Mouse (Mus musculus) stomach, postnatal 0 days (tissue): ENCODE data around the gene Eprs. TPM values are rescaled to one million over a fixed set of nuclear protein-coding genes. Genes with fewer than 3 reads are reported as not detected.

Source experiments
- ATAC-seq: fragments of 200-750 bp; cut with Nextera tagmentation; 2 replicates; pipeline ENCODE4 v1.8.0; 2017; ENCODE audit not compliant: low FRiP score, low TSS enrichment
- DNase-seq: peaks from one replicate; pipeline ENCODE4 v3.0.0-alpha.2; 2016; ENCODE audit warnings: low spot score
- H3K27ac ChIP-seq: fragments of 300-500 bp; sonication (generic); replicated peaks from 2 replicates; pipeline ENCODE4 v1.5.1; 2014; ENCODE audit warnings: mild to moderate bottlenecking, control low read depth
- H3K27me3 ChIP-seq: fragments of 300-500 bp; sonication (generic); 2 replicates; pipeline ENCODE4 v1.6.1; 2014; ENCODE audit warnings: low read length; ENCODE audit not compliant: control insufficient read depth, insufficient read depth
- H3K36me3 ChIP-seq: fragments of 300-500 bp; sonication (generic); 2 replicates; pipeline ENCODE4 v1.6.1; 2014; ENCODE audit warnings: low read length, mixed read lengths; ENCODE audit not compliant: control insufficient read depth, insufficient read depth
- H3K4me1 ChIP-seq: fragments of 300-500 bp; sonication (generic); replicated peaks from 2 replicates; pipeline ENCODE4 v1.6.1; 2014; ENCODE audit warnings: antibody characterized with exemption; ENCODE audit not compliant: control insufficient read depth, insufficient read depth
- H3K4me2 ChIP-seq: fragments of 300-500 bp; sonication (generic); replicated peaks from 2 replicates; pipeline ENCODE4 v1.6.1; 2014; ENCODE audit warnings: low read depth, mild to moderate bottlenecking, control low read depth, moderate library complexity
- H3K4me3 ChIP-seq: fragments of 300-500 bp; sonication (generic); 2 replicates; pipeline ENCODE4 v1.5.1; 2014; ENCODE audit warnings: low read depth, low read length, control low read depth
- H3K9ac ChIP-seq: fragments of 300-500 bp; sonication (generic); 2 replicates; pipeline ENCODE4 v1.6.1; 2014; ENCODE audit warnings: mild to moderate bottlenecking, low read length, control low read depth, mixed read lengths
- H3K9me3 ChIP-seq: fragments of 300-500 bp; sonication (generic); 2 replicates; pipeline ENCODE4 v1.6.1; 2016; ENCODE audit warnings: low read length; ENCODE audit not compliant: control insufficient read depth
- CTCF ChIP-seq: IDR thresholded peaks from 2 replicates; pipeline ENCODE4 v1.5.1; 2016; ENCODE audit warnings: antibody characterized with exemption, low read depth, mild to moderate bottlenecking, moderate library complexity
- EP300 ChIP-seq: optimal IDR thresholded peaks from 2 replicates; pipeline ENCODE3; 2016; ENCODE audit warnings: antibody characterized with exemption
- WGBS: fragments of 180-500 bp; shearing (Covaris S2); extraction: QIAGEN DNeasy Blood & Tissue Kit; methylation state at CpG from one replicate; pipeline ENCODE4 v1.1.7; 2014; 5-methylcytosine and 5-hydroxymethylcytosine counted together
- polyA plus RNA-seq: library from polyadenylated mRNA; unstranded; fragments of >200 nt; fragmentation: Nextera tagmentation; extraction: Ambion mirVana; gene quantifications from 2 replicates; pipeline ENCODE4 v1.2.1, GENCODE M21; 2015

Eprs gene
- polyA plus RNA-seq, 1 experiment from 2014 or later = 68.5 TPM

DNA sequence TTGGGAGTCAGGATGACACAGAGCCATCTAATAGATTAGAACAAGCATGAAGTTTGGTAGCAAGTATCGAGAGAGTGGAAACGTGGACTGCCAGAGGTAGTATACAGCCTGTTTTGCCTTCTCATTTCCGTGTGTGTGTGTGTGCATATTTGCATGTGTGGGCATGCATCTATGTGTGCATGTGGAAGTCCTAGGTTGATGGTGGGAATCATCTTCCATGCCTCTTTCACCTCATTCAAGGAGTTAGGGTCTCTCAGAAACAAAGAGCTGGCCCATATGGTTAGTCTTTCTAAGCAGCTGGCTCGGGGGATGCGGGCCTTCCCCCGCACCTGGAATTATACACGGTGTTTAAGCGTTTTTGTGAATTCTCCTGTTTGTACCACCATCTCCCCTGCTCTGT lies 33.0 kb upstream of the Eprs start:
- Histone ChIP-seq H3K36me3 (no peaks in the 10 kb centered on the region; the same call in none of the 2 replicates), H3K4me1 (no peaks in the 10 kb centered on the region), H3K9me3 (no peaks in the 10 kb centered on the region), H3K4me2 (no peak overlapping the region), H3K4me3 (no peak overlapping the region), H3K27ac (no peak overlapping the region), H3K9ac (no peak overlapping the region), H3K27me3 (no peaks in the 10 kb centered on the region)
- WGBS = 88% methylated on average over 8 of the region's 8 CpGs
- DNase-seq (no peak), ATAC-seq (no peak)
- TF ChIP-seq EP300 (no peak), CTCF (no peak)

DNA sequence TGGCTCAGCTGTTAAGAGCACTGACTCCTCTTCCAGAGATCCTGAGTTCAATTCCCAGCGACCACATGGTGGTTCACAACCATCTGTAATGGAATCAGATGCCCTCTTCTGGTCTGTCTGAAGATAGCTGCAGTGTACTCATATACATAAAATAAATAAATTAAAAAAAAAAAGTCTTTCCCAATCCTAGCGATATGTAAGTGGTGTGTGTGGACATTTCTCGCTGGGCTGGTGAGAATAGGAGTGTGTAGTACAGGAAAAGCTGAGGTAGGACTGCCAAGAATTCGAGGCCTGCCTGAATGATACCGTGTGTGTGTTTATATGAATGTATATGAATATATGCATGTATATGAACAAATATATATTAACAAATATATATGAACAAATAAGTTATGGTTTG lies 31.5 kb upstream of the Eprs start:
- WGBS = 35% methylated on average over 5 of the region's 5 CpGs
- DNase-seq = no peak
- Histone ChIP-seq H3K27me3 (no peaks in the 10 kb centered on the region), H3K9ac (no peak overlapping the region), H3K4me1 (no peaks in the 10 kb centered on the region), H3K27ac (no peak overlapping the region; the same call in 1 of the 2 replicates), H3K4me2 (peak overlapping the region; percentile 67), H3K36me3 (no peaks in the 10 kb centered on the region), H3K9me3 (no peaks in the 10 kb centered on the region), H3K4me3 (peak overlapping the region; percentile 62; the same call in 1 of the 2 replicates)
- TF ChIP-seq CTCF (peak; percentile 24), EP300 (no peak)
- ATAC-seq = no peak

GRCm38 (mm10) chr1:185331983-185332430 lies 30.8 kb upstream of the Eprs start, which contains the start of gene Bpnt1:
Gene Bpnt1, plus strand, starts transcription at chr1:185332149.
- peak; percentile 85 for ATAC-seq
- TF ChIP-seq EP300 = no peak
- no peak for TF ChIP-seq CTCF
- WGBS = under 1% methylated on average over 32 of the region's 32 CpGs

GRCm38 (mm10) chr1:185333651-185334050 lies 29.2 kb upstream of the Eprs start:
- Histone ChIP-seq H3K4me2 (no peak overlapping the region), H3K27ac (no peak overlapping the region), H3K4me3 (no peak overlapping the region), H3K9ac (no peak overlapping the region), H3K27me3 (no peaks in the 10 kb centered on the region), H3K36me3 (no peaks in the 10 kb centered on the region), H3K4me1 (no peaks in the 10 kb centered on the region), H3K9me3 (no peaks in the 10 kb centered on the region)
- ATAC-seq (no peak), DNase-seq (no peak)
- no peak for TF ChIP-seq EP300
- no peak for TF ChIP-seq CTCF
- WGBS = 68% methylated on average over 5 of the region's 5 CpGs

More at GRCm38 (mm10) chr1:185331983-185332430, 30.8 kb upstream of the Eprs start, which contains the start of gene Bpnt1:
- Histone ChIP-seq H3K4me1 (no peaks in the 10 kb centered on the region), H3K9ac (peak within 1 kb of the TSS; percentile 72), H3K4me2 (peak within 1 kb of the TSS; percentile 67), H3K27me3 (no peaks in the 10 kb centered on the region), H3K9me3 (no peaks in the 10 kb centered on the region), H3K4me3 (peak within 1 kb of the TSS; percentile 62), H3K27ac (peak within 1 kb of the TSS; percentile 82), H3K36me3 (no peaks in the 10 kb centered on the region)
- DNase-seq = peak; percentile 91

DNA sequence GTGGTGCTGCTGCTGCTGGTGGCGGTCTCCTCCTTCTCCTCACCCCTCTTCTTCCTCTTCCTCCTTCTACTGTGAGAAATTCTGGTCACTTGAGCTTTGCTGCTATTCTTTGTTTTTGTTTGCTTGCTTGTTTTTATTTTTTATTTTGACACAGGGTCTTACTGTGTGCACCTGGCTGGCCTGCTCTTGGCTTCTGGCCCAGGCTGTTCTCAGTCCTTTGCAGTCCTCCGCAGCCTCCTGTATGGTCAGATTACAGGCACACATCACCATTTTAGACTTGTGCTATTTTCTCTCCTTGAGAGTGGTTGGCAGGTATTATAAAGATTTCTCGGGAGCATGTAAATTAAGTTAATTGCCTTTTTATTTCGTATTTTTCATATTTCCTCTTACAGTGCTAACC lies 28.7 kb upstream of the Eprs start:
- Histone ChIP-seq H3K36me3 (no peaks in the 10 kb centered on the region), H3K9me3 (no peaks in the 10 kb centered on the region), H3K27me3 (no peaks in the 10 kb centered on the region), H3K4me1 (no peaks in the 10 kb centered on the region), H3K4me2 (no peak overlapping the region), H3K4me3 (no peak overlapping the region), H3K9ac (no peak overlapping the region), H3K27ac (no peak overlapping the region)
- 87% methylated on average over 4 of the region's 4 CpGs for WGBS
- ATAC-seq (no peak), DNase-seq (no peak)
- TF ChIP-seq EP300 (no peak), CTCF (no peak)

DNA sequence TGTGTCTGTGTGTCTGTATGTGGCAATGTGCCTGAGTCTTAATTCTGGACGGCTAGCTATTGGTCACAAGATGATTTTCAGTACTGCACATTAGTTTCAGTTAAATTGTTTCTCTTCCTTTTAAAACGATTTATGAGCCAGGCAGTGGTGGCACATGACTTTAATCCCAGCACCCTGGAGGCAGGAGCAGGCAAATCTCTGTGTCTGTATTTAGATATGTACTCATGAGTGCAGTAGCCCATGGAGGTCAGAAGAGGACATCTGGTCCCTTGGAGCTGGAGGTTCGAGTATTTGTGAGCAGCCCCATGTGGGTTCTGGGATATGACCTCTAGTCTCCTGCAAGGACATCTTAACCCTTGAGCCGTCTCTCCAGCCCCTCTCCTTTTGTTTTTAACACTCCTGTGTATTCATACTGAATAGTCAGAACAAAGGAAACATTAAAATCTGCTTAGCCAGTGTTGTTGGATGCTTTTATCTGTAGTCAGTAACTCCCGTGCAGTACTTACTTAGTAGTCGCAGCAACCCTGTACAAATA lies 27.5 kb upstream of the Eprs start:
- H3K4me2 ChIP-seq = no peak overlapping the region
- H3K4me1 ChIP-seq = no peaks in the 10 kb centered on the region
- no peak overlapping the region for H3K27ac ChIP-seq
- ATAC-seq (no peak), DNase-seq (no peak)
- H3K36me3 ChIP-seq = no peaks in the 10 kb centered on the region; the same call in 1 of the 2 replicates
- no peak overlapping the region for H3K9ac ChIP-seq
- WGBS = 67% methylated on average over 6 of the region's 6 CpGs
- H3K9me3 ChIP-seq = no peaks in the 10 kb centered on the region
- H3K4me3 ChIP-seq = no peak overlapping the region
- H3K27me3 ChIP-seq = no peaks in the 10 kb centered on the region
- TF ChIP-seq CTCF (no peak), EP300 (no peak)
